In genomic region chr13:30724691-30725271, GRCm38 (mm10) we compare ENCODE assay signal across 1 mouse cellular context.
TF ChIP-seq lines count a peak whose summit lies in the region.

No protein-coding gene starts in this region.

TF ChIP-seq in CH12.LX, 34 proteins besides CTCF, POLR2A, EP300 and RAD21 (continued from another document):
- TF ChIP-seq ZKSCAN1 (IDR thresholded peaks at IDR 0.05; ENCODE audit: borderline replicate concordance, low read depth, low read length) (no peak), ZMIZ1 (IDR thresholded peaks at IDR 0.05; ENCODE audit: low read depth, low read length) (no peak), JUND (conservative IDR thresholded peaks at IDR 0.05; ENCODE audit: low read depth, low read length) (no peak)
